Mouse (Mus musculus) mature B cell (primary cell): ENCODE results near the gene Slc15a5.

Source experiments
- in situ Hi-C: fragments of 300-500 bp; cut with MboI; formaldehyde crosslinking; loops from 2 replicates; pipeline ENCODE4 v1.14.3; 2019

Slc15a5 gene

GRCm38 (mm10) chr6:137962836-137963235 lies 116.9 kb downstream of the Slc15a5 start:
- in situ Hi-C loops: no loop called here

- in situ Hi-C loops: no loop called here
Measured at GRCm38 (mm10) chr6:137960023-137960778, 119.5 kb downstream of the Slc15a5 start.

GRCm38 (mm10) chr6:137957630-137958029 lies 122.1 kb downstream of the Slc15a5 start:
- in situ Hi-C loops: no loop called here

- in situ Hi-C loops: no loop called here
Measured at GRCm38 (mm10) chr6:137956783-137957429, 122.8 kb downstream of the Slc15a5 start.

GRCm38 (mm10) chr6:137946520-137946919 lies 133.2 kb downstream of the Slc15a5 start:
- in situ Hi-C loops: no loop called here

GRCm38 (mm10) chr6:137940374-137941218 lies 139.1 kb downstream of the Slc15a5 start:
- in situ Hi-C loops: no loop called here

GRCm38 (mm10) chr6:137937541-137937940 lies 142.2 kb downstream of the Slc15a5 start:
- in situ Hi-C loops: no loop called here

GRCm38 (mm10) chr6:137936268-137936667 lies 143.4 kb downstream of the Slc15a5 start:
- in situ Hi-C loops: no loop called here

- in situ Hi-C loops: no loop called here
Measured at GRCm38 (mm10) chr6:137935857-137936256, 143.9 kb downstream of the Slc15a5 start.

- in situ Hi-C loops: no loop called here
Measured at GRCm38 (mm10) chr6:137935341-137935740, 144.4 kb downstream of the Slc15a5 start.

- in situ Hi-C loops: no loop called here
Measured at GRCm38 (mm10) chr6:137934545-137935298, 145.0 kb downstream of the Slc15a5 start.
